ENCODE assay signal across 8 mouse cellular contexts in the genomic region with DNA sequence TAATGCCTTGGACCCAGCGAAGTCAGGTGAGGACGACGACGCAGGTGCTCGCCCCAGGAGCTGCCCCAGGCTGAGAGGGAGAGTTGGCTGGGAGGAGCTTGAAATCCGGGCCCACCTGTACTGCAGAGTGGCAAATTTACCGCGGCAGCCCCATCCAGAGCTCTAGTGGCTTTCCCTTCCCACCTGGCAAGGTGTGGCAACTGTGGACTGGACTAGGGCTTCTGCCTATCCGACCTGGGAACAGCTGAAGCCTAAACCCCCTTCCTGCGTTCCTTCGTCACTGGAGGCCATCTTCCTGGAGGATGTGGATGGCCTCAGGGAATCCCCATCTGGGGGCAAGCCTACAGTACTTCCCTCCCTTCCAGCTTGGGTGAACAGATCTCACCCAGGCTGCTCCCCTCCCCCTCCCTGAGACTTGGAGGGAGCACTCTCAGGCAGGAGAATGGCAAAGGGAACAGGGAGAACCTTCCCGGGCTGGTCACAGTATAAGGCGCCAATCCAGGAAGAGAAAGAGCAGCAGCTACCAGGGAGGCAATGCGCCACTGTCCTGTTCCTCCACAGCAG. TPM values are rescaled to one million over a fixed set of nuclear protein-coding genes. Genes with fewer than 3 reads are reported as not detected.
DNase-seq lines count a peak whose midpoint lies in the region; ATAC-seq lines count a peak whose summit lies in the region.

No protein-coding gene starts in this region.

- no peak overlapping the region for H3K4me2 ChIP-seq in hindbrain, embryonic 13.5 days
- no peak overlapping the region for H3K4me2 ChIP-seq in hindbrain, embryonic 14.5 days (replicated peaks)

- no peak for ATAC-seq in hindbrain, embryonic 13.5 days (ENCODE audit: low FRiP score)
- ATAC-seq in hindbrain, embryonic 14.5 days (ENCODE audit: low FRiP score) = no peak
- ATAC-seq in inflammation-experienced regulatory T-cells, adult 6 months = no peak

- peak; percentile 47 for DNase-seq in cerebellum, adult 11-12 months
- DNase-seq in cerebellum, adult 9-10 months = no peak
- no peak for DNase-seq in hindbrain, embryonic 14.5 days (ENCODE audit: low spot score)
- peak; percentile 33 to 39 for DNase-seq in B cell, adult 2 months
- no peak for DNase-seq in limb, embryonic 10.5 days (ENCODE audit: low spot score)
- no peak for DNase-seq in spleen, postnatal 10 days (ENCODE audit: low spot score in 2 of 2)

- peak overlapping the region; percentile 36; the same call in 1 of the 2 replicates for H3K9ac ChIP-seq in hindbrain, embryonic 13.5 days
- H3K9ac ChIP-seq in hindbrain, embryonic 14.5 days = no peak overlapping the region; the same call in 1 of the 2 replicates

- peaks cover 69% of the 10 kb centered on the region for H3K4me1 ChIP-seq in hindbrain, embryonic 13.5 days (replicated peaks)
- peaks cover 48% of the 10 kb centered on the region for H3K4me1 ChIP-seq in hindbrain, embryonic 14.5 days (replicated peaks; ENCODE audit: control insufficient read depth, insufficient read depth, low read length)
- H3K4me1 ChIP-seq in limb, embryonic 10.5 days = peaks cover 77% of the 10 kb centered on the region

- H3K27me3 ChIP-seq in hindbrain, embryonic 13.5 days = no peaks in the 10 kb centered on the region
- H3K27me3 ChIP-seq in hindbrain, embryonic 14.5 days (ENCODE audit: control insufficient read depth, insufficient read depth, low read length) = no peaks in the 10 kb centered on the region
- H3K27me3 ChIP-seq in limb, embryonic 10.5 days (ENCODE audit: low read depth, poor library complexity, severe bottlenecking) = no peaks in the 10 kb centered on the region

- no peaks in the 10 kb centered on the region for H3K36me3 ChIP-seq in hindbrain, embryonic 13.5 days
- H3K36me3 ChIP-seq in hindbrain, embryonic 14.5 days (replicated peaks; ENCODE audit: control insufficient read depth, insufficient read depth) = no peaks in the 10 kb centered on the region
- H3K36me3 ChIP-seq in limb, embryonic 10.5 days = peaks cover 32% of the 10 kb centered on the region

- no peaks in the 10 kb centered on the region for H3K9me3 ChIP-seq in hindbrain, embryonic 13.5 days
- no peaks in the 10 kb centered on the region for H3K9me3 ChIP-seq in hindbrain, embryonic 14.5 days (ENCODE audit: control insufficient read depth, low read length)
- no peaks in the 10 kb centered on the region for H3K9me3 ChIP-seq in limb, embryonic 10.5 days (replicated peaks)

- H3K4me3 ChIP-seq in hindbrain, embryonic 13.5 days = no peak overlapping the region
- H3K4me3 ChIP-seq in hindbrain, embryonic 14.5 days (replicated peaks; ENCODE audit: low read length) = no peak overlapping the region
- H3K4me3 ChIP-seq in limb, embryonic 10.5 days = no peak overlapping the region

- WGBS in hindbrain, embryonic 13.5 days = 71% methylated on average over 14 of the region's 14 CpGs
- 74% methylated on average over 14 of the region's 14 CpGs for WGBS in hindbrain, embryonic 14.5 days
- WGBS in limb, embryonic 10.5 days = 64% methylated on average over 14 of the region's 14 CpGs

- no peak overlapping the region for H3K27ac ChIP-seq in hindbrain, embryonic 13.5 days
- H3K27ac ChIP-seq in hindbrain, embryonic 14.5 days = no peak overlapping the region
- H3K27ac ChIP-seq in limb, embryonic 10.5 days = peak overlapping the region; percentile 71

RNA-seq across cellular contexts. Expression of gene Elmsan1, which starts 29.7 kb away (rescaled TPM):
- polyA plus RNA-seq in hindbrain, embryonic 13.5 days (2015; fragmentation: Nextera tagmentation; extraction: Ambion mirVana) = 4.5 and 5.1 TPM in 2 replicates
- 4.4 and 4.8 TPM in 2 replicates for polyA plus RNA-seq in hindbrain, embryonic 14.5 days (2014; fragmentation: Nextera tagmentation; extraction: Ambion mirVana)
- polyA plus RNA-seq in limb, embryonic 10.5 days (2016; fragmentation: Nextera tagmentation; extraction: Ambion mirVana) = 9.2 and 10.7 TPM in 2 replicates
- polyA plus RNA-seq in inflammation-experienced regulatory T-cells, adult 6 months (2017; shearing (Covaris generic)) = 1 to 10 TPM; 3.9 to 9.5 (median 7.2) TPM

RNA-seq across cellular contexts. Expression of gene Pnma1, which starts 40.7 kb away (rescaled TPM):
- polyA plus RNA-seq in hindbrain, embryonic 13.5 days (2015; fragmentation: Nextera tagmentation; extraction: Ambion mirVana) = 3.5 and 3.8 TPM in 2 replicates
- 3.2 and 4.1 TPM in 2 replicates for polyA plus RNA-seq in hindbrain, embryonic 14.5 days (2014; fragmentation: Nextera tagmentation; extraction: Ambion mirVana)
- polyA plus RNA-seq in limb, embryonic 10.5 days (2016; fragmentation: Nextera tagmentation; extraction: Ambion mirVana) = 1.2 TPM in 2 replicates
- polyA plus RNA-seq in inflammation-experienced regulatory T-cells, adult 6 months (2017; shearing (Covaris generic)) = under 1 TPM in 2 of 3 experiments, not detected in 1; 0.40 to 0.44 TPM

Comparison
In these comparisons a context has a peak if more than half of its experiments do, and no peak if none do; other contexts are left out.
1. DNase-seq: peak in cerebellum, adult 11-12 months (single experiment) and B cell, adult 2 months (2 of 2); none in cerebellum, adult 9-10 months (single experiment), hindbrain, embryonic 14.5 days (single experiment), limb, embryonic 10.5 days (single experiment) and spleen, postnatal 10 days (0 of 2).